Comparison of ENCODE assay signal across 19 mouse cellular contexts in genomic region chr1:162575098-162575497, GRCm38 (mm10). TPM values are rescaled to one million over a fixed set of nuclear protein-coding genes. Genes with fewer than 3 reads are reported as not detected.
DNase-seq lines count a peak whose midpoint lies in the region; ATAC-seq and TF ChIP-seq lines count a peak whose summit lies in the region.
"Had no signal": no experiment of that assay in that cellular context is flagged by ENCODE, and none has a peak within 500 bp of the region (broad histone marks: within the 10 kb centered on the region; RNA-seq: fewer than 3 reads in every experiment).

No protein-coding gene starts in this region.

- H3K36me3 ChIP-seq in heart, adult 2 months (ENCODE audit: control insufficient read depth, insufficient read depth, low read length) = no peaks in the 10 kb centered on the region; the same call in none of the 2 replicates
- peaks cover 17% of the 10 kb centered on the region for H3K36me3 ChIP-seq in lung, postnatal 0 days (ENCODE audit: insufficient read depth, low read length)
- no peaks in the 10 kb centered on the region; a peak in 2 of 4 replicates for H3K36me3 ChIP-seq in MEL (ENCODE audit: control insufficient read depth in 1 of 2, insufficient read depth in 2 of 2, low read length in 2 of 2)
- peaks cover 9% of the 10 kb centered on the region; the same call in 1 of the 2 replicates for H3K36me3 ChIP-seq in stomach, postnatal 0 days (ENCODE audit: control insufficient read depth, insufficient read depth, low read length)
- peaks cover 42% of the 10 kb centered on the region for H3K36me3 ChIP-seq in heart, embryonic 12.5 days

- TF ChIP-seq CTCF in heart, adult 2 months (IDR thresholded peaks at IDR 0.05) = peak; percentile 28
- peak; percentile 18; the same call in 1 of the 2 replicates for TF ChIP-seq CTCF in lung, postnatal 0 days (IDR thresholded peaks at IDR 0.05)
- TF ChIP-seq CTCF in lung, adult 2 months (IDR thresholded peaks at IDR 0.05; ENCODE audit: insufficient read depth, low read length) = no peak
- TF ChIP-seq CTCF in MEL (IDR thresholded peaks at IDR 0.05 in 2 of 3, conservative IDR thresholded peaks at IDR 0.05 in 1 of 3; ENCODE audit: control insufficient read depth in 1 of 3, insufficient read depth in 1 of 3, low read depth in 2 of 3, low read length in 3 of 3, poor library complexity in 1 of 3, severe bottlenecking in 1 of 3) = peak in 1 of 3 experiments; percentile 23; a peak in 2 of 6 replicates
- TF ChIP-seq CTCF in stomach, postnatal 0 days (IDR thresholded peaks at IDR 0.05; ENCODE audit: low read depth) = 0 out of 2 replicates have a peak, but pooled peaks have one; percentile 20

- no peak overlapping the region for H3K4me3 ChIP-seq in heart, adult 2 months
- H3K4me3 ChIP-seq in lung, postnatal 0 days (ENCODE audit: low read depth, low read length) = no peak overlapping the region
- no peak overlapping the region for H3K4me3 ChIP-seq in lung, adult 2 months (replicated peaks; ENCODE audit: extremely low read depth, low read depth, low read length)
- no peak overlapping the region for H3K4me3 ChIP-seq in MEL (ENCODE audit: control insufficient read depth in 1 of 2, insufficient read depth in 1 of 2, low read depth in 2 of 2, low read length in 2 of 2)
- no peak overlapping the region for H3K4me3 ChIP-seq in stomach, postnatal 0 days (ENCODE audit: low read depth, low read length)
- no peak overlapping the region for H3K4me3 ChIP-seq in heart, embryonic 12.5 days
- H3K4me3 ChIP-seq: embryonic facial prominence, embryonic 12.5 days; hindbrain, embryonic 12.5 days had no signal

- no peak for TF ChIP-seq POLR2A in heart, adult 2 months (IDR thresholded peaks at IDR 0.05; ENCODE audit: insufficient read depth, low read depth, low read length)
- no peak for TF ChIP-seq POLR2A in lung, adult 2 months (IDR thresholded peaks at IDR 0.05; ENCODE audit: borderline replicate concordance, extremely low read depth, low read depth, low read length)
- TF ChIP-seq POLR2A in MEL (IDR thresholded peaks at IDR 0.05; ENCODE audit: control insufficient read depth in 1 of 2, insufficient read depth in 1 of 2, low read depth in 1 of 2, low read length in 2 of 2, poor library complexity in 1 of 2) = no peak

- H3K27ac ChIP-seq in heart, adult 2 months = no peak overlapping the region
- no peak overlapping the region for H3K27ac ChIP-seq in lung, postnatal 0 days (ENCODE audit: low read length)
- no peak overlapping the region for H3K27ac ChIP-seq in MEL (ENCODE audit: control insufficient read depth, low read depth, low read length)
- no peak overlapping the region for H3K27ac ChIP-seq in stomach, postnatal 0 days (replicated peaks)
- no peak overlapping the region for H3K27ac ChIP-seq in heart, embryonic 12.5 days (ENCODE audit: poor library complexity, severe bottlenecking)
- H3K27ac ChIP-seq: embryonic facial prominence, embryonic 12.5 days; hindbrain, embryonic 12.5 days had no signal

- no peaks in the 10 kb centered on the region for H3K4me1 ChIP-seq in heart, adult 2 months (ENCODE audit: control insufficient read depth, insufficient read depth, low read length)
- H3K4me1 ChIP-seq in lung, postnatal 0 days (ENCODE audit: insufficient read depth, low read depth, low read length) = no peaks in the 10 kb centered on the region
- H3K4me1 ChIP-seq in lung, adult 2 months (ENCODE audit: control insufficient read depth, insufficient read depth, low read length) = no peaks in the 10 kb centered on the region
- H3K4me1 ChIP-seq in MEL (ENCODE audit: control insufficient read depth in 1 of 2, insufficient read depth in 2 of 2, low read length in 2 of 2) = no peaks in the 10 kb centered on the region
- no peaks in the 10 kb centered on the region for H3K4me1 ChIP-seq in stomach, postnatal 0 days (replicated peaks; ENCODE audit: control insufficient read depth, insufficient read depth)
- H3K4me1 ChIP-seq in heart, embryonic 12.5 days (replicated peaks) = peaks cover 10% of the 10 kb centered on the region; the same call in 1 of the 2 replicates

- intact Hi-C loops in heart, adult 2 months (cut with DNase I) = no loop called here
- intact Hi-C loops in heart, postnatal 10 days (cut with DNase I) = no loop called here

- H3K79me2 ChIP-seq in heart, adult 2 months (replicated peaks; ENCODE audit: control insufficient read depth, insufficient read depth, low read length) = no peaks in the 10 kb centered on the region; the same call in 1 of the 2 replicates
- no peaks in the 10 kb centered on the region; the same call in 1 of the 2 replicates for H3K79me2 ChIP-seq in MEL (ENCODE audit: control insufficient read depth, insufficient read depth, low read length, poor library complexity)

- 98% methylated on average over 3 of the region's 3 CpGs for WGBS in heart, adult 2 months
- WGBS in lung, postnatal 0 days = 93% methylated on average over 3 of the region's 3 CpGs
- WGBS in lung, adult 2 months = 98% methylated on average over 3 of the region's 3 CpGs
- WGBS in stomach, postnatal 0 days = 98% methylated on average over 3 of the region's 3 CpGs
- WGBS in heart, embryonic 12.5 days = 93% methylated on average over 3 of the region's 3 CpGs

- no peak for TF ChIP-seq RAD21 in MEL (IDR thresholded peaks at IDR 0.05; ENCODE audit: low read depth, low read length)

- DNase-seq in heart, adult 2 months = no peak
- DNase-seq in heart, postnatal 10 days = no peak
- DNase-seq in lung, postnatal 0 days (ENCODE audit: low spot score) = no peak
- DNase-seq in lung, adult 2 months = no peak
- DNase-seq in MEL (ENCODE audit: low read depth, low spot score) = peak; percentile 36
- no peak for DNase-seq in stomach, postnatal 0 days (ENCODE audit: low spot score)
- DNase-seq: adrenal gland, postnatal 36 days; cerebellum, adult 2 months; forebrain, postnatal 0 days; gastrocnemius, postnatal 14 days; kidney, adult 11 months; kidney, postnatal 25 days; layer of hippocampus, adult 9-11 months; midbrain, embryonic 14.5 days; spleen, adult 18-20 months; thymus, postnatal 25 days had no signal

- no peak overlapping the region for H3K4me2 ChIP-seq in lung, postnatal 0 days (replicated peaks; ENCODE audit: low read depth, low read length)
- no peak overlapping the region for H3K4me2 ChIP-seq in stomach, postnatal 0 days (replicated peaks; ENCODE audit: low read depth)
- H3K4me2 ChIP-seq in heart, embryonic 12.5 days = no peak overlapping the region
- H3K4me2 ChIP-seq: embryonic facial prominence, embryonic 12.5 days; hindbrain, embryonic 12.5 days had no signal

- H3K9ac ChIP-seq in heart, adult 2 months (ENCODE audit: low read depth, low read length) = no peak overlapping the region
- no peak overlapping the region for H3K9ac ChIP-seq in lung, postnatal 0 days (replicated peaks; ENCODE audit: low read depth)
- no peak overlapping the region for H3K9ac ChIP-seq in MEL (ENCODE audit: control insufficient read depth, low read depth, low read length, poor library complexity, severe bottlenecking)
- H3K9ac ChIP-seq in stomach, postnatal 0 days (ENCODE audit: low read length) = no peak overlapping the region
- H3K9ac ChIP-seq in heart, embryonic 12.5 days = no peak overlapping the region
- H3K9ac ChIP-seq: embryonic facial prominence, embryonic 12.5 days; forebrain, postnatal 0 days; hindbrain, embryonic 12.5 days had no signal

- no peaks in the 10 kb centered on the region for H3K9me3 ChIP-seq in lung, postnatal 0 days (ENCODE audit: low read length)
- no peaks in the 10 kb centered on the region for H3K9me3 ChIP-seq in MEL (replicated peaks; ENCODE audit: insufficient read depth, low read length)
- no peaks in the 10 kb centered on the region for H3K9me3 ChIP-seq in stomach, postnatal 0 days (ENCODE audit: control insufficient read depth, low read length)
- peaks cover 5% of the 10 kb centered on the region; the same call in 1 of the 2 replicates for H3K9me3 ChIP-seq in heart, embryonic 12.5 days (replicated peaks)
- H3K9me3 ChIP-seq: embryonic facial prominence, embryonic 12.5 days; hindbrain, embryonic 12.5 days had no signal

- H3K27me3 ChIP-seq in heart, adult 2 months (ENCODE audit: control insufficient read depth, insufficient read depth, low read length) = no peaks in the 10 kb centered on the region
- H3K27me3 ChIP-seq in lung, postnatal 0 days (replicated peaks; ENCODE audit: insufficient read depth, low read length) = no peaks in the 10 kb centered on the region
- no peaks in the 10 kb centered on the region for H3K27me3 ChIP-seq in MEL (ENCODE audit: control insufficient read depth in 1 of 2, insufficient read depth in 2 of 2, low read length in 2 of 2)
- no peaks in the 10 kb centered on the region for H3K27me3 ChIP-seq in stomach, postnatal 0 days (ENCODE audit: control insufficient read depth, insufficient read depth, low read length)
- no peaks in the 10 kb centered on the region for H3K27me3 ChIP-seq in heart, embryonic 12.5 days (replicated peaks)
- H3K27me3 ChIP-seq: embryonic facial prominence, embryonic 12.5 days; hindbrain, embryonic 12.5 days had no signal

- no peak for ATAC-seq in lung, postnatal 0 days
- no peak for ATAC-seq in stomach, postnatal 0 days (ENCODE audit: low FRiP score, low TSS enrichment)
- no peak for ATAC-seq in heart, embryonic 12.5 days (ENCODE audit: insufficient number of reproducible peaks, low FRiP score)
- ATAC-seq: forebrain, postnatal 0 days had no signal

- no peak for TF ChIP-seq EP300 in heart, adult 2 months (IDR thresholded peaks at IDR 0.05; ENCODE audit: insufficient read depth, low read depth, low read length)
- TF ChIP-seq EP300 in lung, postnatal 0 days (IDR thresholded peaks at IDR 0.05) = no peak
- TF ChIP-seq EP300 in MEL (IDR thresholded peaks at IDR 0.05; ENCODE audit: low read depth in 1 of 2, low read length in 2 of 2) = no peak
- no peak for TF ChIP-seq EP300 in stomach, postnatal 0 days (optimal IDR thresholded peaks at IDR 0.05)

RNA-seq across cellular contexts. Expression of gene Vamp4, which starts 4.8 kb away (rescaled TPM):
- total RNA-seq in heart, adult 2 months (2021) = 10 to 100 TPM; 22.5 to 23.1 TPM
- 6.8 and 11.8 TPM in 2 replicates for polyA plus RNA-seq in heart, adult 2 months (2012; rRNA removed)
- total RNA-seq in heart, postnatal 10 days (2021) = 10 to 100 TPM; 18.5 to 23.8 TPM
- 45.1 and 50.6 TPM in 2 replicates for polyA plus RNA-seq in lung, postnatal 0 days (2015; fragmentation: Nextera tagmentation; extraction: Ambion mirVana)
- polyA plus RNA-seq in lung, adult 2 months (2012; rRNA removed) = 10.8 and 13.7 TPM in 2 replicates
- 9.6 and 11.8 TPM in 2 replicates for total RNA-seq in MEL (2012; rRNA removed)
- polyA plus RNA-seq in MEL (2012; ENCODE audit: insufficient read depth in 1 of 2, insufficient read length in 2 of 2, low read depth in 1 of 2, low replicate concordance in 2 of 2, missing spikeins in 1 of 2) = 10 to 100 TPM in 1 of 2 experiments, not detected in 1; 17.1 TPM
- polyA plus RNA-seq in stomach, postnatal 0 days (2015; fragmentation: Nextera tagmentation; extraction: Ambion mirVana) = 32.9 and 33.1 TPM in 2 replicates
- 36.3 and 37.8 TPM in 2 replicates for polyA plus RNA-seq in heart, embryonic 12.5 days (2016; fragmentation: Nextera tagmentation; extraction: Ambion mirVana)

RNA-seq across cellular contexts. Expression of gene Mettl13, which starts 26.7 kb away (rescaled TPM):
- 1 to 10 TPM; 4.1 to 5.4 TPM for total RNA-seq in heart, adult 2 months (2021)
- 4.1 and 4.5 TPM in 2 replicates for polyA plus RNA-seq in heart, adult 2 months (2012; rRNA removed)
- 1 to 10 TPM; 7.3 to 8.1 TPM for total RNA-seq in heart, postnatal 10 days (2021)
- 6.7 and 7.2 TPM in 2 replicates for polyA plus RNA-seq in lung, postnatal 0 days (2015; fragmentation: Nextera tagmentation; extraction: Ambion mirVana)
- 3.9 and 6.2 TPM in 2 replicates for polyA plus RNA-seq in lung, adult 2 months (2012; rRNA removed)
- 23.7 and 29.1 TPM in 2 replicates for total RNA-seq in MEL (2012; rRNA removed)
- polyA plus RNA-seq in MEL (2012; ENCODE audit: insufficient read depth in 1 of 2, insufficient read length in 2 of 2, low read depth in 1 of 2, low replicate concordance in 2 of 2, missing spikeins in 1 of 2) = 10 to 100 TPM in 1 of 2 experiments, not detected in 1; 60.1 TPM
- polyA plus RNA-seq in stomach, postnatal 0 days (2015; fragmentation: Nextera tagmentation; extraction: Ambion mirVana) = 9.0 and 9.1 TPM in 2 replicates
- 13.9 and 15.1 TPM in 2 replicates for polyA plus RNA-seq in heart, embryonic 12.5 days (2016; fragmentation: Nextera tagmentation; extraction: Ambion mirVana)
